Mouse (Mus musculus): ENCODE results near the gene Arpp21.

DNA sequence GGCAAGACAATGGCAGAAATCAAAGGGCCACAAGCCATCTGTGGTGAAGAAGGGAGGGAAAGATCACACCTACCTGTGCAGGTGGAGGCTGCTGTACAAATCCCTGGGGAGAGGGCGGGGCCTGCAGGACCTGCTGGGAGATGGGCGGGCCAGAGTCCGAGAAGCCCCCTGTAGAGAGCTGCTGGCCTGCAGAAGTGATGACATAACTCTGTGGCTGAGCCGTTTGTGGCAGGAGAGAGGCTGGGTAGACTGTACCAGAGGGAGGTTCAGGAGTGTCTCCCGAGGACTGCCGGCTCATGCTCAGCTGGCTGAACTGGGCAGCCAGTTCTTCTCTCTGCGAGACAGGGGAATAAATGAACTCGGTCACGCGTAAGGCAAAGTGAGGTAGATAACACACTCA, 111.1 kb downstream of the Arpp21 start:
- TF ChIP-seq POLR2A (IDR thresholded peaks at IDR 0.05; ENCODE audit: extremely low read depth, insufficient read depth, low read length) = no peak
- TF ChIP-seq CTCF (IDR thresholded peaks at IDR 0.05; ENCODE audit: low read depth, low read length) = no peak

Data from liver, adult 2 months (tissue).